Mouse (Mus musculus): ENCODE measurements at regions not wholly inside any gene's neighbourhood (a gene's known extent, or its start where the extent isn't known, plus 50 kb on each side); places are given as distances from the start of the nearest gene placed in this dataset.
A peak's percentile ranks its signal among the peaks of the same experiment; 100 is the strongest.

DNA sequence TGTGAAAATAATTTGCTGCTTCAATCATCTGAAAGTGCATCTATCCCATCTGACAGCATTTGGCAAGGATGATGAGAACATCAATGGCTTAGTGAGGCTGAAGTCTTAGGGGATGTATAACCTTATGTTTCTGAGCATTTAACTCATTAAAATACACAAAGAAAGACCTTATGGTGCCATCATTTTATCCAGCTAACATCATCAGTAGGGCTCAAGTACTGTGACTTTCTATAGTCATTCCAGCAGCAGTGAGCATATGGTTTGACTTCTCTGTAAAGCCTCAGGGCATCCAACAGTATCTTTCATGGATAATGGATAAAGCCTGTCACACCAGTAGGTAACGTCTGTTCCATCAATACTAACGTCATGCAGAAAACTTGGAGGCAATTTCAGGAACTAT, 895.0 kb upstream of the Fat3 start:
- ATAC-seq (ENCODE audit: low TSS enrichment): no peak

DNA sequence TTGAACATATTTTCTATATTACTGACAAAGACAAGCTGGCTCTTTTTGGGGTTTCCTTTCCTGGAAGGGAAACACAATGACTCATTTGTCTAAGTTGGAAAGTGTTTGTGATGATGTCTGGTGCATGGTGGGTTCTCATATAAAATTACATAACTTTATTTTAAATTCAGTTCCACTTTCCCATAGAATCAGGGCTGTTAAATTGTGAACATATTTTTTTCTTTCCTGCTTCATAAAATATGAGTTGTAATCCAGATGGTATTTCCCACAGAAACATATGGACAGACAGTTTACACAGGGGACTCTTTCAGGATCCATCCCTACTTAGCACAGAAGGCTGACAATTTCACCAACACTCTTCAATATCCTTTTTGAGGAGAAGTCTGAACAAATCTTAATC, 892.0 kb upstream of the Fat3 start:
- peak; percentile 97 for ATAC-seq (ENCODE audit: low TSS enrichment)
